Mouse (Mus musculus): ENCODE measurements around the gene Dtd1. TPM values are rescaled to one million over a fixed set of nuclear protein-coding genes. Genes with fewer than 3 reads are reported as not detected.

The Dtd1 gene
- total and polyA plus RNA-seq, 3 experiments = 32.5 to 36.0 TPM; not detected in 1

DNA sequence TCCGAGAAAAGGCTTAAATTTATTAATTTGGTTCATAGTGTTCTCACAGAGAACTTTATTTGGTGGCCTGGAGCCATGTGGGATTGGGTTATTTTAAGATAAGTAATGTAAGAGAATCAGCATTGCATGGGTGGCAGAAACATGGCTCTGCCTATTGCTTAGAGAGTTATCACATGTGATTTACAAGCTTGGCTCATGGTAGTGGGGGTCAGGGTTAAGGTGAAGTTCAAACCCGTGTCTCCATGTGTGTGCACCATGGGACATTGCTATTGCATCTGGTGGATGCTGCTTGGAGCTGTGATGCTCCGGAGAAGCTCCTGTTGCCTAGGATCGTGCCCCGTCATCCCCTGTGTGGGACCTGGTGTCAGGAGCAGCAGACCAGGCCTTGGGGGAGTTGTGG lies 143.6 kb downstream of the Dtd1 start:
- TF ChIP-seq TBP (IDR thresholded peaks at IDR 0.05; ENCODE audit: low read depth, low read length) (no peak), E2F4 (IDR thresholded peaks at IDR 0.05; ENCODE audit: borderline replicate concordance, low read depth, low read length) (no peak), ZC3H11A (IDR thresholded peaks at IDR 0.05; ENCODE audit: low read depth, low read length) (no peak), POLR2AphosphoS5 (IDR thresholded peaks at IDR 0.05; ENCODE audit: borderline replicate concordance, low read depth, low read length) (no peak), RAD21 (IDR thresholded peaks at IDR 0.05; ENCODE audit: low read depth, low read length) (no peak), ETS1 (IDR thresholded peaks at IDR 0.05; ENCODE audit: low read depth, low read length) (no peak), MYB (IDR thresholded peaks at IDR 0.05; ENCODE audit: low read depth, low read length) (no peak), KAT2A (conservative IDR thresholded peaks at IDR 0.05; ENCODE audit: low read depth, low read length) (no peak), CTCF (IDR thresholded peaks at IDR 0.05 in 2 of 3, conservative IDR thresholded peaks at IDR 0.05 in 1 of 3; ENCODE audit: control insufficient read depth in 1 of 3, insufficient read depth in 1 of 3, low read depth in 2 of 3, low read length in 3 of 3, poor library complexity in 1 of 3, severe bottlenecking in 1 of 3) (no peak), MAZ (IDR thresholded peaks at IDR 0.05; ENCODE audit: low read depth, low read length) (no peak), HCFC1 (IDR thresholded peaks at IDR 0.05; ENCODE audit: low read depth, low read length) (no peak), ZNF384 (IDR thresholded peaks at IDR 0.05; ENCODE audit: low read depth, low read length) (no peak), MAX (IDR thresholded peaks at IDR 0.05; ENCODE audit: low read length) (no peak), SIN3A (IDR thresholded peaks at IDR 0.05; ENCODE audit: low read length) (no peak)
- H3K79me2 ChIP-seq (ENCODE audit: control insufficient read depth, insufficient read depth, low read length, poor library complexity) = no peaks in the 10 kb centered on the region
- no peak for DNase-seq (ENCODE audit: low read depth, low spot score)
- no peaks in the 10 kb centered on the region; a peak in 1 of 4 replicates for H3K36me3 ChIP-seq (ENCODE audit: control insufficient read depth in 1 of 2, insufficient read depth in 2 of 2, low read length in 2 of 2)
- H3K4me1 ChIP-seq (ENCODE audit: control insufficient read depth in 1 of 2, insufficient read depth in 2 of 2, low read length in 2 of 2) = 0 out of 4 replicates have a peak, but pooled peaks cover 0 to 4% of the 10 kb centered on the region in 2 experiments
- H3K9ac ChIP-seq (ENCODE audit: control insufficient read depth, low read depth, low read length, poor library complexity, severe bottlenecking) = no peak overlapping the region
- H3K27ac ChIP-seq (ENCODE audit: control insufficient read depth, low read depth, low read length) = no peak overlapping the region
- H3K9me3 ChIP-seq (replicated peaks; ENCODE audit: insufficient read depth, low read length) = no peaks in the 10 kb centered on the region
- H3K27me3 ChIP-seq (ENCODE audit: control insufficient read depth in 1 of 2, insufficient read depth in 2 of 2, low read length in 2 of 2) = no peaks in the 10 kb centered on the region
- no peak overlapping the region for H3K4me3 ChIP-seq (ENCODE audit: control insufficient read depth in 1 of 2, insufficient read depth in 1 of 2, low read depth in 2 of 2, low read length in 2 of 2)

DNA sequence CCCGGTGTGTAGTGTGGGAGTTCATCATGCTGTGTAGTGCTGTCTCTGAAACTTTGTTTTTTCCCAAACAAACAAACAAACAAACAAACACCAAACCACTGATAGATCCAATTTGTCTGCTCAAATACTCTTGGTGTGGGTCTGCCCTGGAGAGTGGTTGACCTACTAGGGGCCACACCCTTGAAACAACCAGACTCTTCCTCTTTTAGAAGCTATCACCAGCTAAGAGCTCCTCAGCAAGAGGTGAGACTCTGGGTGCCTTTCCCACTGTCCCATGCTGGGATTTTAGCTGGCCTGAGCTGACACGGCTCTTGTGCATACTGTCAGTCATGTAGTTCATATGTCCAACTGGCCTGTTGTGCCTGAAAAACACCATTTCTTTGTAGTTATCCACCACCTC lies 145.6 kb downstream of the Dtd1 start:
- Histone ChIP-seq H3K36me3 (ENCODE audit: control insufficient read depth in 1 of 2, insufficient read depth in 2 of 2, low read length in 2 of 2) (no peaks in the 10 kb centered on the region; a peak in 1 of 4 replicates), H3K9ac (ENCODE audit: control insufficient read depth, low read depth, low read length, poor library complexity, severe bottlenecking) (no peak overlapping the region), H3K27me3 (ENCODE audit: control insufficient read depth in 1 of 2, insufficient read depth in 2 of 2, low read length in 2 of 2) (no peaks in the 10 kb centered on the region), H3K4me1 (ENCODE audit: control insufficient read depth in 1 of 2, insufficient read depth in 2 of 2, low read length in 2 of 2) (0 out of 4 replicates have a peak, but pooled peaks cover 0 to 4% of the 10 kb centered on the region in 2 experiments), H3K9me3 (replicated peaks; ENCODE audit: insufficient read depth, low read length) (no peaks in the 10 kb centered on the region), H3K79me2 (ENCODE audit: control insufficient read depth, insufficient read depth, low read length, poor library complexity) (no peaks in the 10 kb centered on the region), H3K27ac (ENCODE audit: control insufficient read depth, low read depth, low read length) (no peak overlapping the region), H3K4me3 (ENCODE audit: control insufficient read depth in 1 of 2, insufficient read depth in 1 of 2, low read depth in 2 of 2, low read length in 2 of 2) (no peak overlapping the region)
- peak; percentile 34 for DNase-seq (ENCODE audit: low read depth, low spot score)
- no peak for TF ChIP-seq SMC3 (IDR thresholded peaks at IDR 0.05; ENCODE audit: low read depth, low read length)
- no peak for TF ChIP-seq JUND (IDR thresholded peaks at IDR 0.05; ENCODE audit: low read depth, low read length)
- no peak for TF ChIP-seq RCOR1 (IDR thresholded peaks at IDR 0.05; ENCODE audit: low read depth, low read length)
- TF ChIP-seq NELFE (IDR thresholded peaks at IDR 0.05; ENCODE audit: low read depth, low read length) = no peak
- no peak for TF ChIP-seq NRF1 (IDR thresholded peaks at IDR 0.05; ENCODE audit: insufficient read depth, low read depth, low read length, poor library complexity, severe bottlenecking)
- no peak for TF ChIP-seq MAX (IDR thresholded peaks at IDR 0.05; ENCODE audit: low read length)
- no peak for TF ChIP-seq ZMIZ1 (IDR thresholded peaks at IDR 0.05; ENCODE audit: low read depth, low read length)
- TF ChIP-seq ELF1 (IDR thresholded peaks at IDR 0.05; ENCODE audit: low read depth, low read length) = no peak
- TF ChIP-seq POLR2A (IDR thresholded peaks at IDR 0.05; ENCODE audit: control insufficient read depth in 1 of 2, insufficient read depth in 1 of 2, low read depth in 1 of 2, low read length in 2 of 2, poor library complexity in 1 of 2) = no peak
- TF ChIP-seq SIN3A (IDR thresholded peaks at IDR 0.05; ENCODE audit: low read length) = no peak
- no peak for TF ChIP-seq TBP (IDR thresholded peaks at IDR 0.05; ENCODE audit: low read depth, low read length)
- TF ChIP-seq MXI1 (IDR thresholded peaks at IDR 0.05; ENCODE audit: low read depth, low read length) = no peak
- TF ChIP-seq EP300 (IDR thresholded peaks at IDR 0.05; ENCODE audit: low read depth in 1 of 2, low read length in 2 of 2) = no peak
- TF ChIP-seq ZNF384 (IDR thresholded peaks at IDR 0.05; ENCODE audit: low read depth, low read length) = no peak
- no peak for TF ChIP-seq POLR2AphosphoS2 (IDR thresholded peaks at IDR 0.05; ENCODE audit: low read length)
- TF ChIP-seq MAZ (IDR thresholded peaks at IDR 0.05; ENCODE audit: low read depth, low read length) = no peak
- TF ChIP-seq TCF12 (IDR thresholded peaks at IDR 0.05; ENCODE audit: low read depth, low read length) = no peak
- TF ChIP-seq KAT2A (conservative IDR thresholded peaks at IDR 0.05; ENCODE audit: low read depth, low read length) = no peak

Measured in MEL (cell line).